Mouse (Mus musculus) heart, embryonic 11.5 days (tissue): ENCODE measurements around the gene Zscan22. TPM values are rescaled to one million over a fixed set of nuclear protein-coding genes. Genes with fewer than 3 reads are reported as not detected.
A peak's percentile ranks its signal among the peaks of the same experiment; 100 is the strongest.

Experiments used
- ATAC-seq: fragments of 200-750 bp; cut with Nextera tagmentation; replicated peaks from 2 replicates; pipeline ENCODE4 v1.8.0; 2017; ENCODE audit warnings: moderate library complexity; ENCODE audit not compliant: insufficient number of reproducible peaks, low FRiP score, low TSS enrichment
- H3K27ac ChIP-seq: fragments of 300-500 bp; sonication (generic); 2 replicates; pipeline ENCODE4 v1.5.1; 2014; ENCODE audit warnings: mild to moderate bottlenecking, low read depth, low read length
- H3K27me3 ChIP-seq: fragments of 300-500 bp; sonication (generic); 2 replicates; pipeline ENCODE4 v1.6.1; 2014; ENCODE audit warnings: mild to moderate bottlenecking, low read length, mixed read lengths; ENCODE audit not compliant: control insufficient read depth, insufficient read depth
- H3K36me3 ChIP-seq: fragments of 300-500 bp; sonication (generic); 2 replicates; pipeline ENCODE4 v1.6.1; 2014; ENCODE audit warnings: mild to moderate bottlenecking, low read length, moderate library complexity, mixed read lengths; ENCODE audit not compliant: control insufficient read depth, insufficient read depth
- H3K4me1 ChIP-seq: fragments of 300-500 bp; sonication (generic); 2 replicates; pipeline ENCODE4 v1.6.1; 2014; ENCODE audit warnings: low read length; ENCODE audit not compliant: control insufficient read depth, insufficient read depth
- H3K4me2 ChIP-seq: fragments of 300-500 bp; sonication (generic); 2 replicates; pipeline ENCODE4 v1.6.1; 2014; ENCODE audit warnings: mild to moderate bottlenecking, moderate library complexity
- H3K4me3 ChIP-seq: fragments of 300-500 bp; sonication (generic); 2 replicates; pipeline ENCODE4 v1.5.1; 2014; ENCODE audit warnings: low read depth, low read length
- H3K9ac ChIP-seq: fragments of 300-500 bp; sonication (generic); 2 replicates; pipeline ENCODE4 v1.6.1; 2014; ENCODE audit warnings: mild to moderate bottlenecking, low read depth, low read length, moderate library complexity
- H3K9me3 ChIP-seq: fragments of 300-500 bp; sonication (generic); replicated peaks from 2 replicates; pipeline ENCODE4 v1.6.1; 2016; ENCODE audit warnings: low read length; ENCODE audit not compliant: control insufficient read depth
- WGBS: fragments of 180-500 bp; shearing (Covaris S2); extraction: QIAGEN DNeasy Blood & Tissue Kit; methylation state at CpG from one replicate; pipeline ENCODE4 v1.1.7; 2014; ENCODE audit not compliant: insufficient replicate concordance; 5-methylcytosine and 5-hydroxymethylcytosine counted together
- polyA plus RNA-seq: library from polyadenylated mRNA; unstranded; fragments of >200 nt; fragmentation: Nextera tagmentation; extraction: Ambion mirVana; gene quantifications from 2 replicates; pipeline ENCODE4 v1.2.1, GENCODE M21; 2014

Gene Zscan22
- polyA plus RNA-seq, 1 experiment from 2014 or later = 17.0 TPM

GRCm38 (mm10) chr7:12940599-12940998 is 43.0 kb downstream of the Zscan22 start:
- WGBS = 82% methylated on average over 4 of the region's 4 CpGs

GRCm38 (mm10) chr7:12943488-12943887 is 45.9 kb downstream of the Zscan22 start:
- Histone ChIP-seq H3K9ac (no peak overlapping the region), H3K27ac (no peak overlapping the region), H3K9me3 (no peaks in the 10 kb centered on the region), H3K4me1 (no peaks in the 10 kb centered on the region), H3K27me3 (no peaks in the 10 kb centered on the region), H3K4me2 (no peak overlapping the region), H3K36me3 (no peaks in the 10 kb centered on the region), H3K4me3 (no peak overlapping the region)
- ATAC-seq = no peak

More at GRCm38 (mm10) chr7:12940599-12940998, 43.0 kb downstream of the Zscan22 start:
- ATAC-seq = no peak
- no peaks in the 10 kb centered on the region for H3K27me3 ChIP-seq
- no peak overlapping the region for H3K4me2 ChIP-seq
- no peaks in the 10 kb centered on the region for H3K36me3 ChIP-seq
- H3K27ac ChIP-seq = no peak overlapping the region
- H3K4me3 ChIP-seq = no peak overlapping the region
- H3K4me1 ChIP-seq = no peaks in the 10 kb centered on the region
- no peaks in the 10 kb centered on the region for H3K9me3 ChIP-seq
- H3K9ac ChIP-seq = no peak overlapping the region

DNA sequence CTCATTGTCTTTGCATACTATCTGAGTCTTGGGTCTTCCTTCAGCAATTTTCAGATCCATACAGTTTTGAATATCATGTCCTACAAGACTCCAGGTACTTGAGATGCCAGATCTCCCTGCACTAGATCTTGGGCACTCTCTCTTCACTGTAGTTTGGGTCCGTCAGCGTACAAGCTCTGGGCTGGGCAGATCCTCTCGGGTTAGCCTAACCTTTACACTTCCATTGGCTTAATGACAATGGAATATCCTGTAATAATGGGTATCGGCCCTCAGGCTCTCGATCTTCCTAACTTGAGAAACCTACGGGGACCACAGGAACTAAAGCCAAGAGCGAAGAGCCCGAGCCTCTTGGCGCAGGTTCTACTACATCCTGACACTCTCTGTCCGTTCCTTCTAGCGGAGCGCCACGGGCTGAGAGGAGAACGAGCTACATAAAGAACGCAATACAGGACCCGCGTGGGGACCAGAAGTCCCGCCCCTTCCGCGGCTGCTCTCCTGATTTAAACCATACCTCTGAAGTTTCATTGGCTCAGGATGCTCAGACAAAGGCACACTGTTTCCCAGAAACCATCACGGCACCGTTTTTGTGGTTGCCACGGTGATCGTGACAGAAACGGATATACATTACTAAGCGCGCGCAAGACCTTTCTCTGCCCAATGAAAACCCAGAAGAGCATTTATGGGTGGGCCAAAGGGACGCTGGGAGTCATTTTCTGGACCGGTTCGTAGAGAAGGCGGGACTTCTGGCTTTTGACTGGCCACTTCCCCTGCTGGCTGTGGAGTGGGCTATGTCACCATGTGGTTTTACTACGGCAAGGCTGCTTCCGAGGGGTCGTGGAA is 51.6 kb downstream of the Zscan22 start:
- peak overlapping the region; percentile 68 for H3K4me2 ChIP-seq
- WGBS = 11% methylated on average over 35 of the region's 35 CpGs
- 0 out of 2 replicates have a peak, but pooled peaks cover 3% of the 10 kb centered on the region for H3K4me1 ChIP-seq
- no peaks in the 10 kb centered on the region for H3K27me3 ChIP-seq
- peak overlapping the region; percentile 61 for H3K27ac ChIP-seq
- H3K9me3 ChIP-seq = no peaks in the 10 kb centered on the region
- H3K4me3 ChIP-seq = peak overlapping the region; percentile 40
- no peaks in the 10 kb centered on the region for H3K36me3 ChIP-seq
- ATAC-seq = peak; percentile 95
- H3K9ac ChIP-seq = peak overlapping the region; percentile 44

DNA sequence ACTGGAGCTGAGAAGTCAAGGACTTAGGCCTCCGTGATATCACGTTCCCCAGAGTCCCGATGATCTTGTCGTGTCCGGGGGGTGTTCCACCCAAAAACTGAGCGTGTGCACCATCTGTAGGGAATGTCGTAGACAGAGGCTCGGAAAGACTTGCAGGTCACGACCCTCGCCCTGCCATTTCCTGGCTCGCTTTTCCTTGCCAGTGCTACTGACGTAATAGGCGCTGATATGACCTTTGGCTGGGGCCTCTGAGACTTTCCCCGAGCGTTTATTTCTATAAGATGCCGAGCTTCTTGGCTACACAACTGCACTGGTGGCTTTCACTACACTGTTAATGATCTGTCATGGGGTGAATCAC is 52.2 kb downstream of the Zscan22 start:
- peak overlapping the region; percentile 61 for H3K27ac ChIP-seq
- peak; percentile 53 for ATAC-seq
- WGBS = 5% methylated on average over 16 of the region's 16 CpGs

DNA sequence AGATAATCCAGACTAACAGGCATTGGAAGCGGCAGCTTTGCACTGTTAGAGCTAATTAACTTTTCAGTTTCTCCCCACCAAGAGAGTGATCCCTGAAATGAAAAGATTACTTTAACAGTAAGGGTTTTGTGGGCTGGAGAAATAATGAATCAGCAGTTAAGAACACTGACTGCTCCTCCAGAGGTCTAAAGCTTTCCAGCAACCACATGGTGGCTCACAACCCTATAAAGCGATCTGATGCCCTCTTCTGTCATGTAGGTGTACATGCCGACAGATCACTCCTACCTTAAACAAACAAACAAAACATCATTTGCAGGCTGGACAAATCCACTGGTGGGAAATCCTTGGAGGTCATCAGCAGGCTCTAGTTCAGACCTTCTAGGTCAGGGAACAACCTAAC is 57.3 kb downstream of the Zscan22 start:
- Histone ChIP-seq H3K4me2 (no peak overlapping the region), H3K4me1 (0 out of 2 replicates have a peak, but pooled peaks cover 3% of the 10 kb centered on the region), H3K9me3 (no peaks in the 10 kb centered on the region), H3K9ac (no peak overlapping the region), H3K36me3 (no peaks in the 10 kb centered on the region), H3K27me3 (no peaks in the 10 kb centered on the region), H3K4me3 (no peak overlapping the region), H3K27ac (no peak overlapping the region)
- WGBS = 48% methylated on average over 3 of the region's 3 CpGs
- ATAC-seq = no peak

More for the DNA sequence above, 52.2 kb downstream of the Zscan22 start:
- Histone ChIP-seq H3K9ac (peak overlapping the region; percentile 44), H3K9me3 (no peaks in the 10 kb centered on the region), H3K36me3 (no peaks in the 10 kb centered on the region), H3K4me2 (peak overlapping the region; percentile 68), H3K4me3 (peak overlapping the region; percentile 40), H3K27me3 (no peaks in the 10 kb centered on the region), H3K4me1 (0 out of 2 replicates have a peak, but pooled peaks cover 3% of the 10 kb centered on the region)

- ATAC-seq = no peak
- no peak overlapping the region for H3K27ac ChIP-seq
- H3K4me2 ChIP-seq = no peak overlapping the region
- H3K9me3 ChIP-seq = no peaks in the 10 kb centered on the region
- H3K36me3 ChIP-seq = no peaks in the 10 kb centered on the region
- H3K4me1 ChIP-seq = no peaks in the 10 kb centered on the region
- no peak overlapping the region for H3K4me3 ChIP-seq
- H3K9ac ChIP-seq = no peak overlapping the region
- H3K27me3 ChIP-seq = no peaks in the 10 kb centered on the region
- WGBS = 63% methylated on average over 5 of the region's 5 CpGs
Measured at GRCm38 (mm10) chr7:12957511-12957910, 59.9 kb downstream of the Zscan22 start.

Other genes starting within 250 kb of the Zscan22 start
- gene Vmn2r55, start 212.8 kb upstream of the Zscan22 start, polyA plus RNA-seq = not detected in 2 replicates
- not detected in 2 replicates for gene Vmn2r56, start 162.8 kb upstream of the Zscan22 start, polyA plus RNA-seq
- 8.5 and 9.1 TPM in 2 replicates for gene Zscan18, start 94.2 kb upstream of the Zscan22 start, polyA plus RNA-seq
- gene Zfp329, start 79.0 kb upstream of the Zscan22 start, polyA plus RNA-seq = 12.4 and 13.4 TPM in 2 replicates
- gene Zfp110, start 63.1 kb upstream of the Zscan22 start, polyA plus RNA-seq = 21.6 and 25.6 TPM in 2 replicates
- gene Zfp128, start 16.6 kb upstream of the Zscan22 start, polyA plus RNA-seq = 2.8 and 3.6 TPM in 2 replicates
- 659 and 704 TPM in 2 replicates for gene Rps5, start 24.5 kb downstream of the Zscan22 start, polyA plus RNA-seq
- 0.53 and 0.65 TPM in 2 replicates for gene Rnf225, start 29.6 kb downstream of the Zscan22 start, polyA plus RNA-seq
- gene Zfp324, start 68.0 kb downstream of the Zscan22 start, polyA plus RNA-seq = 6.8 and 7.1 TPM in 2 replicates
- 4.3 and 5.5 TPM in 2 replicates for gene Zfp446, start 80.0 kb downstream of the Zscan22 start, polyA plus RNA-seq
- not detected in 2 replicates for gene Slc27a5, start 100.4 kb downstream of the Zscan22 start, polyA plus RNA-seq
- gene Trim28, start 101.3 kb downstream of the Zscan22 start, polyA plus RNA-seq = 252 and 256 TPM in 2 replicates
- 13.6 and 16.0 TPM in 2 replicates for gene Zbtb45, start 112.2 kb downstream of the Zscan22 start, polyA plus RNA-seq
- 148 and 149 TPM in 2 replicates for gene Chmp2a, start 137.0 kb downstream of the Zscan22 start, polyA plus RNA-seq
- gene Ube2m, start 140.5 kb downstream of the Zscan22 start, polyA plus RNA-seq = 172 and 174 TPM in 2 replicates
- 1.5 and 1.7 TPM in 2 replicates for gene Mzf1, start 156.9 kb downstream of the Zscan22 start, polyA plus RNA-seq
- gene Vmn1r85, start 197.4 kb downstream of the Zscan22 start, polyA plus RNA-seq = not detected in 2 replicates
- not detected in 2 replicates for gene Vmn1r86, start 222.1 kb downstream of the Zscan22 start, polyA plus RNA-seq
- gene Vmn1r87, start 242.3 kb downstream of the Zscan22 start, polyA plus RNA-seq = not detected in 2 replicates